Mouse (Mus musculus): ENCODE results near the gene Cd83. TPM values are rescaled to one million over a fixed set of nuclear protein-coding genes. Genes with fewer than 3 reads are reported as not detected.

Gene Cd83
- polyA plus RNA-seq, 1 experiment from 2014 or later, result 29.4 TPM

DNA sequence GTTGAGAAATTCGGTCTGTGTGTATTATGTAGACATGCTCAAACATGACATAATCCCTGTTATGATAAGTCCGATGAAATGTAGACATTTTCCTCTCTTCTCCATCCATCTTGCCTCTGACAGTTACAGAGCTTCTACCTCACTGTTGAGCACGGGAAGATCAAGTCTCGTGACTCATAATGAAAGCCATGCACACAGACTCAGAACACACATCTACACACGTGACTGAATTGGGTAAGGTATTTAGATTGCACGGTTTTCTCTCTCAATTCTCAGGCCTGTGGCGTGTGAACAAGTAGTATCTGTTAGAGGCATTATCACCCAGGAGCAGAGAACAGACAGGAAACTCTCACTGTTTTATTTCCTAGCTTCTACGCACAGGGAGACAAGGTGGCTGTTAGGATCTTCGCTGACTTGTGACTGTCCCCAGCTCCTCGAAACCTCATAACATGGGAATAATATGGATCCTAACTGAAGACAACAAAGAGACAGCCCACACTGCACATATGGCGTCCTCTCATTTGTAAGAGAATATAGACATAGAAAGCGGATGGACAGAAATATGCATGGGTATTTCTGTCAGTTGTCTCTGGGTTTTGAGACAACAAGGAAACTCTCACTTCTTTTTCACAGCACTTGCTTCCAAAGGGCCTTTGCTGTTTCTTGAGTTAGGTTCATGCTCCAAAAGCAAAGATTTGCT, 23.3 kb upstream of the Cd83 start:
- no peak overlapping the region for H3K4me2 ChIP-seq
- no peaks in the 10 kb centered on the region for H3K36me3 ChIP-seq
- no peak overlapping the region for H3K9ac ChIP-seq
- H3K9me3 ChIP-seq (replicated peaks), result no peaks in the 10 kb centered on the region
- ATAC-seq (replicated peaks; ENCODE audit: low FRiP score), result no peak
- no peak overlapping the region for H3K27ac ChIP-seq
- H3K27me3 ChIP-seq, result peaks cover 8% of the 10 kb centered on the region; the same call in 1 of the 2 replicates
- H3K4me1 ChIP-seq, result no peaks in the 10 kb centered on the region
- H3K4me3 ChIP-seq (replicated peaks), result no peak overlapping the region
- 88% methylated on average over 12 of the region's 12 CpGs for WGBS

DNA sequence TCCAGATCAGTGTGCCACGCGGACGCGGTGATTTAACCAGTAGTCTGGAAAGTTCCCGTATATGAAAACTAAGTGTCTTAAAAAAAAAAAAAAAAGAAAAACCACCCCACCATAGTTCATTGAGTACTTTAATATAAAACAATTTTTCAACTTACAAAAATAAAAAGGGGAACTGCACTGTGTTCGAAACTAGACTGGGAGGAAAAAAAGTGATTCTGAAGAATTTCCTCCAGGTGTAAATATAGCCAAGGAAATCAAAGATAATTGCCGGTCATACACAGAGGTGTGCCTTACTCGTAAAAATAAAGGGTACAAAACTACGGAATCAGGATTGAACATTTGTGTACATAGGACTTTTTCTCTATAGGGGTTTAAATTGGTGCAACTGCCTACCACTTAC, 21.7 kb upstream of the Cd83 start:
- Histone ChIP-seq H3K9me3 (replicated peaks) (no peaks in the 10 kb centered on the region), H3K27me3 (no peaks in the 10 kb centered on the region), H3K4me1 (peaks cover 2% of the 10 kb centered on the region; the same call in 1 of the 2 replicates), H3K36me3 (no peaks in the 10 kb centered on the region), H3K27ac (no peak overlapping the region), H3K4me2 (no peak overlapping the region), H3K9ac (no peak overlapping the region), H3K4me3 (replicated peaks) (no peak overlapping the region)
- ATAC-seq (replicated peaks; ENCODE audit: low FRiP score), result no peak
- WGBS, result 93% methylated on average over 9 of the region's 9 CpGs

DNA sequence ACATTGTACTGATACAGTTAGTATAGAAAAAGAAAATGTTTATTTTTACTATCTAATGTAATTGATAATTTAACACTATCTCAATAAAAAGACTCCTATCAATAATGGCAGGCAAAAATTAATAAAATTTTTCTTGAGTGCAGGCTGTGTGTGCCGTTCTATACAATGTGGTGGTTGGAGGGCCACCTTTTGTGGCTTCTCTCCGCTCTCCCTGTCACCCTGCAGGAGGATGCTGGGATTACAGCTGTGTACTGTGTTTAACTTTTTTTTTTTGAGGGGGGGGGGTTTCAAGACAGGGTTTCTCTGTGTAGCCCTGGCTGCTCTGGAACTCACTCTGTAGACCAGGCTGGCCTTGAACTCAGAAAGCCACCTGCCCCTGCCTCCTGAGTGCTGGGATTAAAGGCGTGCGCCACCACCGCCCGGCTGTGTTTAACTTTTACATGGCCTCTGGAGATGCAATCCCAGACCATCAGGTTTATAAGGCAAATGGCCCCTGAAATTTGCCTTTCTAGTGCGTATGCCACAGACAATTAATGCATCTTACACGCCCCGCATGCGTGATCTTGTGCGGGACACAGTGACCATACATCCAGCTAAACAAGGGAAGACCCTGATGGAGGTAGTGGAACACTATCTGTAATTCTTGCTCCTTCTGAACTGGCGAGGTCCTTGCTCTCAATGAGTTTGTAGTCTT, 21.1 kb upstream of the Cd83 start:
- no peak overlapping the region for H3K4me2 ChIP-seq
- H3K4me3 ChIP-seq (replicated peaks), result no peak overlapping the region
- no peaks in the 10 kb centered on the region for H3K27me3 ChIP-seq
- no peak overlapping the region for H3K9ac ChIP-seq
- 93% methylated on average over 12 of the region's 12 CpGs for WGBS
- H3K4me1 ChIP-seq, result peaks cover 6% of the 10 kb centered on the region
- no peaks in the 10 kb centered on the region for H3K9me3 ChIP-seq (replicated peaks)
- H3K36me3 ChIP-seq, result no peaks in the 10 kb centered on the region
- no peak for ATAC-seq (replicated peaks; ENCODE audit: low FRiP score)
- H3K27ac ChIP-seq, result no peak overlapping the region

DNA sequence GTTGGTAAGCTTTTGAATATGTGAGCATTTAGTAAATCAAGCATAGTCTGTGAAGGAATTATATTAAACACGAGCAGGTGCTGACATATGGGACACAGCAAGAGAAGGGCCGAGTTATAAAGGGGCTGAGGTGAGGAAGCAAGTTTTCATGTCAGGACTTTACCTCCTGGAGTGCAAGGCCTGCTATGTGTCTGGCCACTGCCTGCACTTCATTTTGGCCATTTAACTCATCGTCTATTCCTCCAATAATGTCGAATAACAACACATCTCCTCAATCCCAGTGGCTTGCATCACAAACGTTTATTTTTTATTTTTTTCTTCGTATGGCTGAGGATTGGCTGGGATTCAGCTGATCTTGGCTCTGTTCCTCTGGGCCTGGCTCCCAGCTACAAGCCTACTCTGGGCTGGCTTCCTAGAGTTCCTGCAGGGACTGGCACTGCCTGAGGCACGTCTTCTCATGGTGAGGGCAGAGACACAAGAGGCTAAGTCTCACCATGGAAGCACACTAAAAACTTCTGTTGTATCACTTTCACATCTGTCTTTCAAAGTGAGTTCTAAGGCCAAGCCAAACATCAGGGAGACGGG, 20.5 kb upstream of the Cd83 start:
- Histone ChIP-seq H3K4me3 (replicated peaks) (no peak overlapping the region), H3K4me2 (no peak overlapping the region), H3K36me3 (no peaks in the 10 kb centered on the region), H3K9me3 (replicated peaks) (no peaks in the 10 kb centered on the region), H3K4me1 (peaks cover 11% of the 10 kb centered on the region), H3K9ac (no peak overlapping the region), H3K27ac (no peak overlapping the region), H3K27me3 (no peaks in the 10 kb centered on the region)
- ATAC-seq (replicated peaks; ENCODE audit: low FRiP score), result no peak
- WGBS, result 60% methylated on average over 8 of the region's 8 CpGs

DNA sequence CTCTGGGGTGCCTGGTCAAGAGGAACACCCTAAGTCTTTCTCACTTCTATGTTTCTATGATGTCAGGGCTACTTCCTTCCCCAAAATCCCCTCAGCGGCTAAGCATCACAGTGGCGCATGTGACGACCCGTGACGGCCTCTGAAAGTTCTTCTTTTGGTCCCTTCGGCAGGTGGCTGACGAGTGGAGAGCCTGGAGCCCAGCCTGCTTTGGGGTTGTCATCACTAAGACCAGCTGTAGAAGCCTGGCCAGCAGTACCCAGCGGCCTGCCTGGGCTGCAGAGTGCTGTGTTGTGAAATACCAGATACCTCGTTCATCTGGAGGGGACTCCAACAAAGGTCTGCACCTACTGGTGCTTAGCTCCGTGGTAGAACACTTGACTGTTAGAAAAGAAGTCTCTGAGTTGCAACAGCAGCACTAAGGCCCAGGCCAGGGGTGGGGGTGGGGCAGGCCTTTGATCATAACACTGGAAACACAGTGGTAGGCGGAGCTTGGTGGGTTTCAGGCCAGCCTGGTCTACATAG, 19.2 kb upstream of the Cd83 start:
- ATAC-seq (replicated peaks; ENCODE audit: low FRiP score), result no peak

DNA sequence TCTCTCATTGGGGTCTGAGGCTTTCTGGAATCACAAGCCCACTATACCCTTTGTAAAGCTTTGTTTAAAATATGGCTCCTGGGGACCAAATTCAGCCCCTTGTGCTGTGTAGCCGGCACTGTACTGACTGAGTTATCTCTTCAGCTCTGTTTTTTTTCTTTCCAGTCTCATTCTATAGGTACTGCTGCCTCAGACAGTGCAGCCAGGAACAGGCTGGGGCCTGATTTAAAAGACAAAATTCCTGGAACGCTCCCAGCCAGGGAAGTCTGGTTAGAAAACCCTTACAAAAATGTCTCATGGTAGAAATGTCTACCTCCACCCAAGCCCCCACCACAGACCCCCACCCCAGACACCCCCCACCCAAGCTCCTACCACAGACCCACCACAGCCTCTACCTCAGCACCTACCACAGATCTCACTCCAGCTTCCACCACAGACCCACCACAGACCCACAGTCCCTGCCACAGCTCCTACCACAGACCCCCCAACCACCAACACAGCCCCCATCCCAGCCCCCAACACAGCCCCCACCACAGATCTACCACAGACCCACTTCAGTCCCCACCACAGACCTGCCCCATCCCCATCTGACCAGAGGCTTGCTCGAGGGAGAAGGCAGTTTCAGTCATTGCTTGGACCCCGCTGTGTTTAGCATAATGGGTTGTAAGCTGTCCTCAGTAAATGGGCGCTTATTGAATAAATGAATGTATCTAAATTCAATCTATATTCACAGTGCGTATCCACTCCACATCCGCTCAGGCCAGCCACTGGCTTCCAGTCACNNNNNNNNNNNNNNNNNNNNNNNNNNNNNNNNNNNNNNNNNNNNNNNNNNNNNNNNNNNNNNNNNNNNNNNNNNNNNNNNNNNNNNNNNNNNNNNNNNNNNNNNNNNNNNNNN, 17.5 kb upstream of the Cd83 start:
- H3K4me1 ChIP-seq, result peaks cover 11% of the 10 kb centered on the region
- 0 out of 2 replicates have a peak, but pooled peaks have one; percentile 33 for ATAC-seq (replicated peaks; ENCODE audit: low FRiP score)
- no peak overlapping the region for H3K9ac ChIP-seq
- H3K27ac ChIP-seq, result no peak overlapping the region
- 73% methylated on average over 7 of the region's 7 CpGs for WGBS
- no peaks in the 10 kb centered on the region for H3K36me3 ChIP-seq
- H3K27me3 ChIP-seq, result no peaks in the 10 kb centered on the region
- no peaks in the 10 kb centered on the region for H3K9me3 ChIP-seq (replicated peaks)
- H3K4me3 ChIP-seq (replicated peaks), result no peak overlapping the region
- H3K4me2 ChIP-seq, result no peak overlapping the region

More for the DNA sequence above, 19.2 kb upstream of the Cd83 start:
- no peaks in the 10 kb centered on the region for H3K36me3 ChIP-seq
- no peaks in the 10 kb centered on the region for H3K27me3 ChIP-seq
- no peak overlapping the region for H3K27ac ChIP-seq
- H3K4me2 ChIP-seq, result no peak overlapping the region
- H3K9ac ChIP-seq, result no peak overlapping the region
- WGBS, result 73% methylated on average over 11 of the region's 11 CpGs
- no peak overlapping the region for H3K4me3 ChIP-seq (replicated peaks)
- peaks cover 11% of the 10 kb centered on the region for H3K4me1 ChIP-seq
- no peaks in the 10 kb centered on the region for H3K9me3 ChIP-seq (replicated peaks)

DNA sequence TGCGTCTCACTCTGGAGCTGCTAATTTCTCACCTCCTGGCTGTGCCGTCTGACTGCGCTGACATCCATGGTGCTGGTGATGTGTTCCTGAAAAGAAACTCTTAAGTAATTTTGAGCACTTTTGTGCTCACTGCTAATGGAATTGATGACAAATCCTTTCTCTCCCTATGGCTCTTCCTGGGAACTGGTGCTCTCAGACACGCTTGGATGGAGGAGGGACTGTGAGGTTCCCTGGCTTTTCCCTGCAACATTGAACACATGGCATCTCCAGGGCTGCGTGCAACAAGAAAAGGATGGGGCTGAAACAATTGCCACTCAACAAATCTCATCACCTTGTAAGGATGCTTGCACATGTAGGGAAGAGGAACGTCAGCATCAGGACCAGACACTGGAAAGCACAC, 11.6 kb upstream of the Cd83 start:
- no peak overlapping the region for H3K4me2 ChIP-seq
- no peaks in the 10 kb centered on the region for H3K27me3 ChIP-seq
- no peak overlapping the region for H3K9ac ChIP-seq
- no peak for ATAC-seq (replicated peaks; ENCODE audit: low FRiP score)
- no peaks in the 10 kb centered on the region for H3K36me3 ChIP-seq
- no peak overlapping the region for H3K27ac ChIP-seq
- no peaks in the 10 kb centered on the region for H3K9me3 ChIP-seq (replicated peaks)
- no peak overlapping the region for H3K4me3 ChIP-seq (replicated peaks)
- H3K4me1 ChIP-seq, result peaks cover 25% of the 10 kb centered on the region
- WGBS, result 80% methylated on average over 6 of the region's 6 CpGs

DNA sequence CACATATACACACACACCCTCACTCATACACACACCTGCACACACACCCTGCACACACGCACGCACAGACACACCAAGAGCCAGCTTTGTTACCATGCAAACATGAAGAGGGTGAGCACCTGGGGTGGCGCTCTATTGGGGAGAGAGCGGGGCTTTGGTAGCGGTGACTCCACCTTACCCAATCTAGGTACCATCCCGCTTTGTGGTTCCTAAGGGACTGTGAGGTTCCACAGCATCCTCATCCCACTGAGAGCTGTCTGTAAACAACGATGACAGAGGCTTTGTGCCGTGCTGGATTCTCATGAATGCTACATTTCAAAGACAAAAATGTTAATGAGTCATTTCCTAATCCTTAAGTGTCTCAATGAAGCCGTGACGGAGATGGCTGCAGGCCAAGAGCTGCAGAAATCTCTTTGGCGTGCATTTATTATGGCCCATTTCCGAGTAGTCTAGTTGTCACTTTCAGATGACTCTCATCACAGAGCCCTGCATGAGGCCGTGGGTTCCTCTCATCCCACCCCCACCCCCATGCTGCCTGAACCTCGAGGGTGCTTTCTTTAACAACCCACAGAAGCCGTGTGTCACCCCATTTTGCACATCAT, 10.5 kb upstream of the Cd83 start:
- peaks cover 17% of the 10 kb centered on the region for H3K4me1 ChIP-seq

DNA sequence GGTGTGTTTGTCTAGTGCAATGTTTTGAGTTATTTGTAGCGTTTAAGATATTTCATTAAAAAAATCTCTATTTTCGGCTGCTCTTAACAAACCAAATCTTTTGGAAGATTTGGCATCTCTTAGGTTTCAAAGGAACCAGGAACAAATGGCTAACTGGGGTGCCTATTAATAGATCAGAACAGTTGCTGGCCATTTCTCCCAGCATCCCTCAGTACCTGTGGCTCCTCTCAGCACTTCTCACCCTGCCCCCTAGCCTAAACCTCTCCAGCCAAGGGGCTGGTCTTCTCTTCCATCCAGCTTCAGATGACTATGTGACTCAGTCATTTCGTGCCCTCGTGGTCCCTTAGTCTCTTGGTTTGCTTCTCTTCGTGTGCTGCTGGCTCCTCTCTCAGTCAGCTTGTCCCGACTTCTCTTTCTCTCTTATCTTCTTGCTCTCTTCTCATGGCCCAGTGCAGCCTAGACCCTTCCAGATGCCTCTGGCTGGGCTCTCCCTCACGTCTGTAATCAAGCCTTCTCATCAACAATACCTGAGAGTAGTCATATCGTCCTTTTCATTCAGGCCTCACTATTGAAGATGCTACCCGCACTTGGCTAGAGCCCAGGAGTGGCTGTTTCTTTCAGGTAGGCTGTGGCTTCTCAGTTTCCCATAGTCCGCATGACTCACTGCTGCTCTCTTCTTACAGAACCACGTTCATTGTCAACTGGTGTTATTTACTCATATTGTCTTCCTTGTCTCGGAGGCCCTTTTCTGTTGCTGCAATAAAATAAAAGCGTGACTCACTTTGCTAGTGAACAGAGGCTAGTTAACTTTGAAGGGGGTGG, 9.8 kb upstream of the Cd83 start:
- Histone ChIP-seq H3K36me3 (no peaks in the 10 kb centered on the region), H3K27ac (no peak overlapping the region), H3K27me3 (no peaks in the 10 kb centered on the region), H3K9ac (no peak overlapping the region), H3K4me3 (replicated peaks) (no peak overlapping the region), H3K4me1 (peaks cover 17% of the 10 kb centered on the region), H3K4me2 (no peak overlapping the region), H3K9me3 (replicated peaks) (no peaks in the 10 kb centered on the region)
- WGBS, result 78% methylated on average over 13 of the region's 13 CpGs
- ATAC-seq (replicated peaks; ENCODE audit: low FRiP score), result no peak

More for the DNA sequence above, 10.5 kb upstream of the Cd83 start:
- ATAC-seq (replicated peaks; ENCODE audit: low FRiP score), result peak; percentile 43; the same call in 1 of the 2 replicates
- Histone ChIP-seq H3K4me2 (no peak overlapping the region), H3K27ac (no peak overlapping the region), H3K9me3 (replicated peaks) (no peaks in the 10 kb centered on the region), H3K9ac (no peak overlapping the region), H3K27me3 (no peaks in the 10 kb centered on the region), H3K36me3 (no peaks in the 10 kb centered on the region), H3K4me3 (replicated peaks) (no peak overlapping the region)
- 60% methylated on average over 15 of the region's 15 CpGs for WGBS

DNA sequence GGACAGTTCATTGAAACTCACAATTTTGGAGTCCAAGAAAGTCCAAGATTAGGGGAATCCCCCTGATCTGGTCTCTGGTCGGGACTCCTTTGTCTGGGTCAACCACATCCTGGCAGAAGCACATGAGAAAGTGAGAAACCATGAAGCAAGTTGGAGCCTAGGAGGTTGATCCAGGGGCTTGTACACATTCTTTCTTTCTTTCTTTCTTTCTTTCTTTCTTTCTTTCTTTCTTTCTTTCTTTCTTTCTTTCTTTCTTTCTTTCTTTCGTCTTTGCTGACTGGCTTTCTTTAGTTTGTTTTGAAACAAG, 9.2 kb upstream of the Cd83 start:
- H3K4me3 ChIP-seq (replicated peaks), result no peak overlapping the region
- no peaks in the 10 kb centered on the region for H3K9me3 ChIP-seq (replicated peaks)
- H3K27me3 ChIP-seq, result no peaks in the 10 kb centered on the region
- H3K4me2 ChIP-seq, result no peak overlapping the region
- no peaks in the 10 kb centered on the region for H3K36me3 ChIP-seq
- no peak overlapping the region for H3K27ac ChIP-seq
- peaks cover 17% of the 10 kb centered on the region for H3K4me1 ChIP-seq
- H3K9ac ChIP-seq, result no peak overlapping the region
- ATAC-seq (replicated peaks; ENCODE audit: low FRiP score), result no peak
- 82% methylated on average over 2 of the region's 2 CpGs for WGBS
